Mouse (Mus musculus): ENCODE results near the gene Klk1b5. TPM values are rescaled to one million over a fixed set of nuclear protein-coding genes. Genes with fewer than 3 reads are reported as not detected.

The Klk1b5 gene
- polyA plus RNA-seq, 1 experiment from 2014 or later, result not detected

GRCm38 (mm10) chr7:44269397-44269796, 53.7 kb downstream of the Klk1b5 start:
- Histone ChIP-seq H3K79me2 (ENCODE audit: inconsistent target) (no peaks in the 10 kb centered on the region), H3K36me3 (ENCODE audit: inconsistent target) (no peaks in the 10 kb centered on the region), H3K4me3 (ENCODE audit: inconsistent target) (no peak overlapping the region), H3K27ac (no peak overlapping the region)
- 35% methylated on average over 2 of the region's 2 CpGs for WGBS (ENCODE audit: missing documents)

Other genes with a start within 250 kb of the Klk1b5 start
- gene Klk1b1, start 249.2 kb upstream of the Klk1b5 start, polyA plus RNA-seq (2018), result 0.91 to 5.8 TPM (median 2.6 TPM) in 3 replicates
- gene Klk1b9, start 239.9 kb upstream of the Klk1b5 start, polyA plus RNA-seq (2018), result 0.40 TPM in 1 of 3 replicates, not detected in the others
- 8.0 to 74.1 TPM (median 17.4 TPM) in 3 replicates for gene Klk1b11, start 220.1 kb upstream of the Klk1b5 start, polyA plus RNA-seq (2018)
- not detected in 3 replicates for gene Klk1b26, start 203.8 kb upstream of the Klk1b5 start, polyA plus RNA-seq (2018)
- 0.66 to 0.87 TPM in 2 of 3 replicates, not detected in the other for gene Klk1b27, start 163.7 kb upstream of the Klk1b5 start, polyA plus RNA-seq (2018)
- gene Klk1b21, start 113.6 kb upstream of the Klk1b5 start, polyA plus RNA-seq (2018), result not detected in 3 replicates
- gene Klk1b22, start 103.3 kb upstream of the Klk1b5 start, polyA plus RNA-seq (2018), result not detected in 3 replicates
- gene Klk1b16, start 79.2 kb upstream of the Klk1b5 start, polyA plus RNA-seq (2018), result not detected in 3 replicates
- not detected in 3 replicates for gene Klk1b24, start 27.7 kb upstream of the Klk1b5 start, polyA plus RNA-seq (2018)
- not detected in 3 replicates for gene Klk1b3, start 17.8 kb upstream of the Klk1b5 start, polyA plus RNA-seq (2018)
- gene Klk1b4, start 8.5 kb upstream of the Klk1b5 start, polyA plus RNA-seq (2018), result not detected in 3 replicates
- 0.30 TPM in 1 of 3 replicates, not detected in the others for gene Klk1, start 9.4 kb downstream of the Klk1b5 start, polyA plus RNA-seq (2018)
- not detected in 3 replicates for gene Gm36864, start 20.2 kb downstream of the Klk1b5 start, polyA plus RNA-seq (2018)
- 0.33 to 0.97 TPM (median 0.36 TPM) in 3 replicates for gene 1700028J19Rik, start 30.8 kb downstream of the Klk1b5 start, polyA plus RNA-seq (2018)
- gene 2410002F23Rik, start 30.8 kb downstream of the Klk1b5 start, polyA plus RNA-seq (2018), result 11.6 to 24.3 TPM (median 20.5 TPM) in 3 replicates
- not detected in 3 replicates for gene Acp4, start 41.4 kb downstream of the Klk1b5 start, polyA plus RNA-seq (2018)
- gene Gm15517, start 45.5 kb downstream of the Klk1b5 start, polyA plus RNA-seq (2018), result not detected in 3 replicates
- gene Clec11a, start 91.0 kb downstream of the Klk1b5 start, polyA plus RNA-seq (2018), result 0.06 to 0.12 TPM (median 0.09 TPM) in 3 replicates
- gene Shank1, start 94.3 kb downstream of the Klk1b5 start, polyA plus RNA-seq (2018), result 0.02 TPM in 1 of 3 replicates, not detected in the others
- gene Syt3, start 168.2 kb downstream of the Klk1b5 start, polyA plus RNA-seq (2018), result 0.11 TPM in 1 of 3 replicates, not detected in the others
- 0.16 TPM in 1 of 3 replicates, not detected in the others for gene 1700008O03Rik, start 169.9 kb downstream of the Klk1b5 start, polyA plus RNA-seq (2018)
- not detected in 3 replicates for gene Lrrc4b, start 213.1 kb downstream of the Klk1b5 start, polyA plus RNA-seq (2018)
- gene Aspdh, start 249.4 kb downstream of the Klk1b5 start, polyA plus RNA-seq (2018), result not detected in 3 replicates